Mouse (Mus musculus): Measurements from ENCODE around the gene Fam160b1. TPM values are rescaled to one million over a fixed set of nuclear protein-coding genes. Genes with fewer than 3 reads are reported as not detected.

The Fam160b1 gene
- total RNA-seq, 4 experiments from 2014 or later = 10.0 to 12.1 (median 12.0) TPM

GRCm38 (mm10) chr19:57343860-57344259, 16.6 kb upstream of the Fam160b1 start:
- DNase-seq (ENCODE audit: low spot score in 2 of 2) = no peak

DNA sequence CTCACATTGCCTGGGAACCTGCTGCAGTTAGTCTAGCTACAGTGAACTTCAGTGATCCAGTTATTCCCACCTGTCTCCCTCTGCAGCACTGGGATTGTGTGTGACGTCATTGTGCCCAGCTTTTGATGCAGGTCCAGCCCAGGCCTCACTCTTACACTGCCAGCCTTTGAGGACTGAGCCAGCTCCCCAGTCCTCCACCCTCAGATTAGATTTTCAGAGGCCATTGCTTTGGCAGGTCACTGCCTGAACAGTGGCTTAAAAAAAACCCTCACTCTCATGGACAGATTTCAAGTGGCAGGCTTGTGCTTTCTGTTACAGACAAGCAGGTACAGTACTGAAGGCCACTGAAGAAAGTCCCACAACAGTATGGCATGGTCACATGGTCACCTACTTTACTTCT, 15.8 kb upstream of the Fam160b1 start:
- no peak for DNase-seq (ENCODE audit: low spot score in 2 of 2)

GRCm38 (mm10) chr19:57349096-57349495, 11.4 kb upstream of the Fam160b1 start:
- DNase-seq (ENCODE audit: low spot score in 2 of 2) = no peak

DNA sequence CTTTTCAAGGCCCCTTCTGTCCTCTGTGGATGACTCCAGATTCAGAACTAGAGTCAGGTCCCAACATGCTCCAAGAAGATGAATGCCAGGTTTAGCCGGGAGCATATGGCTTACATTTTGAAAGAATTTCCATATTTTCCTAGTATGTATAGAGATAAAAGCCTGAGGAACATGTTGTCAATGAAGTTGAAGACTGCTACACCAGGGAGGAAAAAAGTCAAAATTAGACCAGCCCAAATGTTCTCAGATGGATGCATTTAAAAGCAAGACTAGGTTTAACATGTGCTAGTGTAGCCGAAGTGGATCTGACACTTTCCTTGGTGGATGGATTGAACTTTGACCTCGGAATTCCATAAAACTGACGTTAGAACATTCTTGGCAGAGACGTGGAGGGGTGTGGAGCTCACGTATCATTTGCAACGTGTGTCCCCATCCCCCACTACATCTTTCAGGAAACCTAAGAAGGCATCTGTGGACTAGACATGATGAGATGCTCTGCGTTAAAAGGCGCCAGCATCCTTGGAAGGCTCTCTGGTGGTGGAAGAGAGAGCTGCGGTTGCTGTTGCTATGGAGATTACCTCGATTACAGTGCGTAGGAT, 8.0 kb upstream of the Fam160b1 start:
- DNase-seq (ENCODE audit: low spot score in 2 of 2) = no peak

DNA sequence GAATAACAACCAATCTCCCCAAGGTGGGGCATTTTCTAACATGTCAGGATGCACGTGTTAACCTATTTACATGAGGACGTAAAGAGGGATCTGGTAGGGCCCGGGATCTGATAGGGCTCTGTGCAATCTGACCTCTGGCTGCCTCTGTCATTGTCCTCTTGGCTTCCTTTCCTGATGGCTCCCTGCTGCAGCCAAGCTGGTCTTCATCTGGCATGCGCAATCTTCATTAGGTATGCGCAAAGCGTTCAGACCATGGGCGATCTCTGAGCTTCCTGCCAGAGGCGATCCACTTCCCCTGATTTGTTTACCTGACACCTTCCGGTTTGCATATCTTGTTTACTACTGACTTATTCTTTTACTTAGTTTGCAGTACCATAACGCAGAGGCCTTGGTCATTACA, 7.3 kb upstream of the Fam160b1 start:
- no peak for DNase-seq (ENCODE audit: low spot score in 2 of 2)

- no peak for DNase-seq (ENCODE audit: low spot score in 2 of 2)
These were observed 6.4 kb upstream of the Fam160b1 start for GRCm38 (mm10) chr19:57354050-57354449.

- no peak for DNase-seq (ENCODE audit: low spot score in 2 of 2)
These were observed 5.8 kb upstream of the Fam160b1 start for GRCm38 (mm10) chr19:57354715-57355114.

- DNase-seq (ENCODE audit: low spot score in 2 of 2) = no peak
These were observed 4.8 kb upstream of the Fam160b1 start for GRCm38 (mm10) chr19:57355451-57356251.

DNA sequence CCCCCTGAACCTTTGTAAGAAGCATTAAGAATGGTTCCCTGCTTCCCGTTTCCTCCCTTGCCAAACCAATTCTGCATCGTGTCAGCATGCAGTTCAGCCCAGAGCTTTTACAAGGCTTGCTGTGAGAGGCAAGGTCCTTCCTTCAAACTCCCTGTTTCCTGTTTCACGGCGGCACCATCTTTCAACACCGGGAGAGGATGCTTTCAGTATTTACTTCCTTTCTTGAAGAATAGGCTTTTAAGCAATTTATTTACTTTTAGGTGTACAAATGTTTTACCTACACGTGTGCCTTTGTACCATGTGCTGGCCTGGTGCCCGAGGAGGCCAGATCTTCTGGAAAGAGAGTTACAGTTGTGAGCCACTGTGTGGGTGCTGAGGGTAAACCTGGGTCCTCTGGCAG, 4.2 kb upstream of the Fam160b1 start:
- DNase-seq (ENCODE audit: low spot score in 2 of 2) = no peak

GRCm38 (mm10) chr19:57357244-57357643, 3.2 kb upstream of the Fam160b1 start:
- DNase-seq (ENCODE audit: low spot score in 2 of 2) = no peak

GRCm38 (mm10) chr19:57357811-57358210, 2.7 kb upstream of the Fam160b1 start:
- no peak for DNase-seq (ENCODE audit: low spot score in 2 of 2)

DNA sequence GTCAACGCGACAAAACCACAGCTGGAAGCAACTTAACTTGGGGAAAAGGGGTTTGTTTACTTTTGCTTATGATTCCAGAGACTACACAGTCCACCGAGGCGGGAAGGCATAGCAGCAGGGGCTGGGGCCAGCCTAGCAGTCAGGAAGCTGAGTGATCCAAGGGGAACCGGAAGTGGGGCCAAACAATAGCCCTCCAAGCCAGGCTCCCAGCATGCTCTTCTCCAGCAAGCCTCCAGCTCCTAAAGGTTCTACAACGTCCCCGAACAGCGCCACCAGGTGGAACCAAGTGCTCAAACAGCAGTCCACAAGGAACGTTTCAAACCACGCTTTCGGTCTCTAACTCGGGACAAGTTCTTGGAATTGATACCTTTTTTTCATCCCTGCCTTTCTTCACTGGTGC, 2.2 kb upstream of the Fam160b1 start:
- peak; percentile 37 to 51 for DNase-seq (ENCODE audit: low spot score in 2 of 2)

- DNase-seq (ENCODE audit: low spot score in 2 of 2) = no peak
These were observed 1.5 kb upstream of the Fam160b1 start for GRCm38 (mm10) chr19:57358836-57359598.

DNA sequence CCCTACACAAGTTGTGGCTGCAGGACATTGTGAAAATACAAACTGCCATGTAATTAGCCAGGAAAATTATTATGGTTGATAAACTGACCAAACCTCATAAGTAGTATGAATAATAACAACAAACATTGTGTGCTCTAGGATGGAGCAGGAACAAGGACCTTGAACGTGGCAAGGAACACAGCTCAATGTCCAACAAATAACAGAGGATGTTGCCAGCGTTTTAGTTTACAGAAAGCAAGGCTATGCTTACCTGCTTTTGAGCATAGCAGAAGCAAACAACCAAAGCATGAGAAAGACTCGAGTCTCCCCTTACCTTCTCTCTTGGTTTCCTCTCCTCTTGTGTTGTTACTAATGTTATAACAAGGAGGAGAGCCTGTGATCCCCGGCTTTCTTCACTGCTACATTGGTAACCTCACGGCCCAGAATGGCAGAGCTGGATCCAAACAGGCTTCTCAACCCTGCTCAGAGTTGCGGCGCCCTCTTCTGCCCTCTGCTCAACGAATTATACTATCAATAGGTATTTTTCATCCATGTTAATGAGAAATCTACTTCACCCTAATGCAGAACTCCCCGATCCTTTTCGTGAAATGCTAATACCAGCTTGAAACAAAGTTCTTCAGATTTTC, 666 bp upstream of the Fam160b1 start:
- no peak for DNase-seq (ENCODE audit: low spot score in 2 of 2)

- peak in 1 of 2 experiments; percentile 20 for DNase-seq (ENCODE audit: low spot score in 2 of 2)
These were observed 855 bp downstream of the Fam160b1 start for GRCm38 (mm10) chr19:57361131-57361938.

DNA sequence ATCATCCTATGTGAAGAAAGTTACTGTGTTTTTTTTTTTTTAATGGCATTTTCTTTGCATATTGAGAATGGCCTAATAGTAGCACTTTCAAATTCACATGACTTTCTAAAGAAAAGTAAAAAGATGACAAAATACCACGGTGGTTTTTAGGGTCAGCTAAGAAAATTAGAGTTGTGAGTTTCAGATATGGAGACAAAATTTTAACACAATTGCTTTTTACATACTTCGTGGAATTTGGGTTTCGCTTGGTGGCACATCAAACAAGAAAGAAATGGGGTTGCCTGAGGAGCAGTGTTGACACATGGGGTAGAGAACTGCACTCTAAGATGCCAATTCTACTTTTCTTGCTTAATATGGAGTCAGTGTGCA, 1.4 kb downstream of the Fam160b1 start:
- DNase-seq (ENCODE audit: low spot score in 2 of 2) = no peak

GRCm38 (mm10) chr19:57362586-57362985, 2.1 kb downstream of the Fam160b1 start:
- DNase-seq (ENCODE audit: low spot score in 2 of 2) = no peak

DNA sequence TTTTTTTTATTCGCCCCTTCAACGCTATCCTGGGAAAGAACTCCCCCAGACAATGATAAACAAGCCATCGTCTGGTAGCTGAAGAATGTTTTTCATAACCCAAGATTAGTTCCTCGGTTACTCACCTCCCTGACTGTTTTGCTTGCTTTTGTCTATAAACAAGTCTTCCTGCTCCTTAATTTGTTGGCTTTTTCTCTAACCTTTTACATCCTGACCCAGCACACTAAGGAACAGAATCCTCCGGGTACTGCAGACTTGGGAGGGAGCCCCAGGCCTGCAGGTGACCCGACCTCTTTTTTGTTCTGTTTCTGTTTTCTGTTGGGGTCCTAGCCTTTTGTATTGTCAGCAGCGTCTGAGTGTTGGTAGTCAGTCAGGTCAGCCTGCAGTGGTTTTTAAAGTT, 2.6 kb downstream of the Fam160b1 start:
- DNase-seq (ENCODE audit: low spot score in 2 of 2) = no peak

- no peak for DNase-seq (ENCODE audit: low spot score in 2 of 2)
These were observed 3.1 kb downstream of the Fam160b1 start for GRCm38 (mm10) chr19:57363538-57363937.

DNA sequence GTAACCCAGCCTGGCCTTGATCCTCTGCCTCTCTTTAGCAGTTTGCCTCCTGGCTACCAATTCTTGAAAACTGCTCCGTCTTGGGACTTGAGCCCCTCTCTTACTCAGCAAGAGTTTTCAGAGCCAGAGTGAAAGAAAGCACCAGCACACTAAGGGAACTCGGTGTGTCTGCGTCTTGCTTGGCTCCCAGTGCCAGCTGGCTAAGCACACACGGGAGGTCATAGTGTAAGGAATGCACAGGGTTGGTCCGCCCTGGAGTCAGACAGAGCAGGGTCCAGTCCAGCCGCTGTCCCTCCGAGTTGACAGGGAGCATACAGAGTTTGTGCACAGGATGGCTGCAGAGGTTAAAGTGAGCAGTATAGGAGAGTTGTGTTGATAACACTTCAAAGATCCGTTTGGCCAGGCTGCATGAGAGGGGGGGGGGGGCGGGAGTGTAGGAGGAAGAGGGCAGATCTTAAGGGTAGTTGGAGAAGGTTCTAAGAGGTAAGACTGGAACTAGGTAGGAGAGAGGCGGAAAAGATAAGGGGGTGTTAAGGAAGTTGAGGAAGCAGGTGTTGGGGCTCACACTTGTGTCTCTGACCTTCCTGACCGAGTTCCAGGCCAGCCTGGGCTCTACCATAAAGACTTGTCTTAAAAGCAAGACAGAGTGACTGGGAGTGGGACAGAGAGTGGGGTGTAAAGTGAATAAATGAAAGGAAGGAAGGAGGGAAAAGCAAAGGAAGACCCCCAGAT, 4.6 kb downstream of the Fam160b1 start:
- DNase-seq (ENCODE audit: low spot score in 2 of 2) = peak; percentile 59 to 63
